33 mouse cellular contexts compared by ENCODE assay signal in the genomic region with DNA sequence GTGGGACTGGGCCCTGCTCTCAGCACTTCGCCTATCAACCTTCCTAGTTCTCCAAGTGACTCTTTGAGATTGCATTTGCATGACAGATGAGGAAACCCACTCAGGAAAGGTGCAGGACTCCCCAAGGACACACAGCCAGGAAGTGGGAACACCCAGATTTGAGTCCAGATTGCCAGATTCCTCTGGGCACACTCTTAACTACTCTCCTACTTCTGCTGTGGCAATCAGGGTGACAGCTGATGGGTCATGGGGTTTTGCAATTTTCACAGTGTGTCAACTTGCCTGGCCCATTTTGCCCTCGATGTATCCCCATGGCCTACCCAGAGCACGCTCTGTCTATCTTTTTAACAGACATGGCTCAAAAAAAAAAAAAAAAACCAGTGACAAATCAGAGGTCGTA. TPM values are rescaled to one million over a fixed set of nuclear protein-coding genes. Genes with fewer than 3 reads are reported as not detected.
DNase-seq lines count a peak whose midpoint lies in the region; ATAC-seq and TF ChIP-seq lines count a peak whose summit lies in the region.
"Had no signal": no experiment of that assay in that cellular context is flagged by ENCODE, and none has a peak within 500 bp of the region (broad histone marks: within the 10 kb centered on the region; RNA-seq: fewer than 3 reads in every experiment).

No protein-coding gene starts in this region.

- no peak for TF ChIP-seq CTCF in forebrain, postnatal 0 days (IDR thresholded peaks at IDR 0.05; ENCODE audit: low read depth)
- TF ChIP-seq CTCF in heart, postnatal 0 days (IDR thresholded peaks at IDR 0.05; ENCODE audit: low read depth), result no peak
- TF ChIP-seq CTCF in stomach, postnatal 0 days (IDR thresholded peaks at IDR 0.05; ENCODE audit: low read depth), result no peak

- no peaks in the 10 kb centered on the region for H3K9me3 ChIP-seq in forebrain, embryonic 10.5 days
- H3K9me3 ChIP-seq in forebrain, postnatal 0 days (ENCODE audit: low read length), result no peaks in the 10 kb centered on the region
- no peaks in the 10 kb centered on the region for H3K9me3 ChIP-seq in heart, postnatal 0 days (replicated peaks; ENCODE audit: control insufficient read depth, low read length)
- no peaks in the 10 kb centered on the region for H3K9me3 ChIP-seq in stomach, postnatal 0 days (ENCODE audit: control insufficient read depth, low read length)
- H3K9me3 ChIP-seq: hindbrain, embryonic 13.5 days had no signal

- DNase-seq in forebrain, embryonic 10.5 days (ENCODE audit: extremely low spot score, low spot score), result no peak
- no peak for DNase-seq in forebrain, postnatal 0 days
- no peak for DNase-seq in heart, postnatal 0 days (ENCODE audit: low spot score)
- DNase-seq in heart, adult 9 months (ENCODE audit: low spot score in 2 of 2), result no peak
- peak; percentile 43 for DNase-seq in ES-CJ7 (ENCODE audit: low read depth, low spot score)
- DNase-seq in gonadal fat pad, adult 2 months (ENCODE audit: low read depth), result peak; percentile 51
- no peak for DNase-seq in spleen, postnatal 10 days (ENCODE audit: low spot score in 2 of 2)
- no peak for DNase-seq in stomach, postnatal 0 days (ENCODE audit: low spot score)
- DNase-seq: adrenal gland, postnatal 25 days; cerebellum, adult 18-20 months; heart, postnatal 4 days; kidney, adult 9 months; kidney, postnatal 10 days; liver; lung, postnatal 4 days; midbrain, embryonic 14.5 days; right cerebral cortex, adult 18-20 months; spleen, adult 18-20 months; thymus, adult 2 months; thymus, postnatal 36 days had no signal

- peaks cover 37% of the 10 kb centered on the region for H3K4me1 ChIP-seq in forebrain, embryonic 10.5 days
- no peaks in the 10 kb centered on the region for H3K4me1 ChIP-seq in forebrain, postnatal 0 days (ENCODE audit: insufficient read depth)
- H3K4me1 ChIP-seq in heart, postnatal 0 days (ENCODE audit: control insufficient read depth, insufficient read depth), result peaks cover 24% of the 10 kb centered on the region
- H3K4me1 ChIP-seq in stomach, postnatal 0 days (replicated peaks; ENCODE audit: control insufficient read depth, insufficient read depth), result no peaks in the 10 kb centered on the region

- H3K27ac ChIP-seq in forebrain, embryonic 10.5 days, result peak overlapping the region; percentile 83; the same call in 1 of the 2 replicates
- no peak overlapping the region for H3K27ac ChIP-seq in forebrain, postnatal 0 days (ENCODE audit: low read depth, low read length)
- H3K27ac ChIP-seq in heart, postnatal 0 days (ENCODE audit: low read depth), result peak overlapping the region; percentile 41
- no peak overlapping the region for H3K27ac ChIP-seq in stomach, postnatal 0 days (replicated peaks)
- H3K27ac ChIP-seq: hindbrain, embryonic 13.5 days had no signal

- no peaks in the 10 kb centered on the region for H3K36me3 ChIP-seq in forebrain, embryonic 10.5 days (replicated peaks)
- no peaks in the 10 kb centered on the region for H3K36me3 ChIP-seq in forebrain, postnatal 0 days (ENCODE audit: insufficient read depth)
- peaks cover 68% of the 10 kb centered on the region for H3K36me3 ChIP-seq in heart, postnatal 0 days (replicated peaks; ENCODE audit: control insufficient read depth, insufficient read depth, low read length)
- H3K36me3 ChIP-seq in stomach, postnatal 0 days (ENCODE audit: control insufficient read depth, insufficient read depth, low read length), result no peaks in the 10 kb centered on the region
- H3K36me3 ChIP-seq: hindbrain, embryonic 13.5 days had no signal

- ATAC-seq in forebrain, postnatal 0 days, result no peak
- ATAC-seq in heart, postnatal 0 days (ENCODE audit: insufficient read depth, low read depth), result no peak
- no peak for ATAC-seq in stomach, postnatal 0 days (ENCODE audit: low FRiP score, low TSS enrichment)
- ATAC-seq: activated CD4-positive, CD25-positive, alpha-beta regulatory T cell, adult 4 months; CD4-positive, CD25-positive, alpha-beta regulatory T cell, adult 4 months; forebrain, embryonic 14.5 days; intestine, embryonic 16.5 days; lung, postnatal 0 days had no signal

- TF ChIP-seq EP300 in heart, postnatal 0 days (IDR thresholded peaks at IDR 0.05; ENCODE audit: low read depth), result no peak
- TF ChIP-seq EP300 in stomach, postnatal 0 days (optimal IDR thresholded peaks at IDR 0.05), result no peak

- 60% methylated on average over 4 of the region's 4 CpGs for WGBS in forebrain, embryonic 10.5 days
- WGBS in forebrain, postnatal 0 days, result 88% methylated on average over 4 of the region's 4 CpGs
- WGBS in heart, postnatal 0 days, result 79% methylated on average over 4 of the region's 4 CpGs
- WGBS in stomach, postnatal 0 days, result 75% methylated on average over 4 of the region's 4 CpGs

- no peak overlapping the region for H3K4me3 ChIP-seq in forebrain, embryonic 10.5 days
- no peak overlapping the region for H3K4me3 ChIP-seq in forebrain, postnatal 0 days (ENCODE audit: low read depth, low read length)
- H3K4me3 ChIP-seq in heart, postnatal 0 days (ENCODE audit: low read depth, low read length), result no peak overlapping the region
- no peak overlapping the region for H3K4me3 ChIP-seq in stomach, postnatal 0 days (ENCODE audit: low read depth, low read length)
- H3K4me3 ChIP-seq: hindbrain, embryonic 13.5 days had no signal

- no peak overlapping the region for H3K4me2 ChIP-seq in forebrain, postnatal 0 days (ENCODE audit: low read depth)
- H3K4me2 ChIP-seq in heart, postnatal 0 days (ENCODE audit: low read depth, low read length), result no peak overlapping the region
- no peak overlapping the region for H3K4me2 ChIP-seq in stomach, postnatal 0 days (replicated peaks; ENCODE audit: low read depth)
- H3K4me2 ChIP-seq: hindbrain, embryonic 13.5 days had no signal

- H3K9ac ChIP-seq in forebrain, postnatal 0 days, result no peak overlapping the region
- no peak overlapping the region for H3K9ac ChIP-seq in heart, postnatal 0 days (replicated peaks; ENCODE audit: low read depth, low read length)
- H3K9ac ChIP-seq in stomach, postnatal 0 days (ENCODE audit: low read length), result no peak overlapping the region
- H3K9ac ChIP-seq: hindbrain, embryonic 13.5 days had no signal

- H3K27me3 ChIP-seq in forebrain, embryonic 10.5 days (ENCODE audit: poor library complexity, severe bottlenecking), result peaks cover 42% of the 10 kb centered on the region
- 0 out of 2 replicates have a peak, but pooled peaks cover 4% of the 10 kb centered on the region for H3K27me3 ChIP-seq in forebrain, postnatal 0 days (ENCODE audit: insufficient read depth, low read length)
- H3K27me3 ChIP-seq in heart, postnatal 0 days (ENCODE audit: control insufficient read depth, insufficient read depth, low read length), result no peaks in the 10 kb centered on the region
- 0 out of 2 replicates have a peak, but pooled peaks cover 2% of the 10 kb centered on the region for H3K27me3 ChIP-seq in stomach, postnatal 0 days (ENCODE audit: control insufficient read depth, insufficient read depth, low read length)

RNA-seq across cellular contexts. Expression of gene Fam181a, which starts 15.8 kb away (rescaled TPM):
- 24.0 and 27.7 TPM in 2 replicates for polyA plus RNA-seq in forebrain, embryonic 10.5 days (2016; fragmentation: Nextera tagmentation; extraction: Ambion mirVana)
- total RNA-seq in forebrain, postnatal 0 days (2014; rRNA removed), result 10.0 and 10.7 TPM in 2 replicates
- 6.9 and 9.1 TPM in 2 replicates for polyA plus RNA-seq in forebrain, postnatal 0 days (2015; fragmentation: Nextera tagmentation; extraction: Ambion mirVana)
- total RNA-seq in heart, postnatal 0 days (2014; rRNA removed; ENCODE audit: low replicate concordance), result not detected in 2 replicates
- polyA plus RNA-seq in heart, postnatal 0 days (2015; fragmentation: Nextera tagmentation; extraction: Ambion mirVana), result not detected in 2 replicates
- 0.14 TPM in 2 replicates for polyA plus RNA-seq in gonadal fat pad, adult 2 months (2012; rRNA removed)
- polyA plus RNA-seq in stomach, postnatal 0 days (2015; fragmentation: Nextera tagmentation; extraction: Ambion mirVana), result not detected in 2 replicates
- total RNA-seq: adrenal gland, postnatal 25 days; gastrocnemius, adult 18-20 months; gastrocnemius, postnatal 4 days; heart, postnatal 4 days; megakaryocyte-erythroid progenitor cell, adult 5-6 weeks; neutrophil, adult 5-6 weeks had no signal
- polyA plus RNA-seq: activated CD4-positive, CD25-positive, alpha-beta regulatory T cell, adult 4 months; CD4-positive, CD25-positive, alpha-beta regulatory T cell, adult 4 months; embryonic facial prominence, embryonic 14.5 days; intestine, embryonic 16.5 days; large intestine, adult 2 months; limb, embryonic 11.5 days; thymus, adult 2 months had no signal

RNA-seq across cellular contexts. Expression of gene Asb2, which starts 29.2 kb away (rescaled TPM):
- polyA plus RNA-seq in forebrain, embryonic 10.5 days (2016; fragmentation: Nextera tagmentation; extraction: Ambion mirVana), result 0.43 and 0.57 TPM in 2 replicates
- 1.6 and 2.1 TPM in 2 replicates for total RNA-seq in forebrain, postnatal 0 days (2014; rRNA removed)
- polyA plus RNA-seq in forebrain, postnatal 0 days (2015; fragmentation: Nextera tagmentation; extraction: Ambion mirVana), result 1.5 and 1.6 TPM in 2 replicates
- 572 and 632 TPM in 2 replicates for total RNA-seq in heart, postnatal 0 days (2014; rRNA removed; ENCODE audit: low replicate concordance)
- polyA plus RNA-seq in heart, postnatal 0 days (2015; fragmentation: Nextera tagmentation; extraction: Ambion mirVana), result 289 and 380 TPM in 2 replicates
- 15.0 and 21.0 TPM in 2 replicates for polyA plus RNA-seq in gonadal fat pad, adult 2 months (2012; rRNA removed)
- 17.4 and 20.2 TPM in 2 replicates for polyA plus RNA-seq in stomach, postnatal 0 days (2015; fragmentation: Nextera tagmentation; extraction: Ambion mirVana)
- total RNA-seq: neutrophil, adult 5-6 weeks had no signal

Comparison
In these comparisons a context has a peak if more than half of its experiments do, and no peak if none do; other contexts are left out.
1. H3K27ac ChIP-seq: peak in forebrain, embryonic 10.5 days (single experiment) and heart, postnatal 0 days (single experiment); none in forebrain, postnatal 0 days (single experiment) and stomach, postnatal 0 days (single experiment).
2. DNase-seq: peak in ES-CJ7 (single experiment) and gonadal fat pad, adult 2 months (single experiment); none in forebrain, embryonic 10.5 days (single experiment), forebrain, postnatal 0 days (single experiment), heart, postnatal 0 days (single experiment), heart, adult 9 months (0 of 2), spleen, postnatal 10 days (0 of 2) and stomach, postnatal 0 days (single experiment).
3. RNA of gene Asb2, which starts 29.2 kb away (polyA plus RNA-seq): 289 to 380 TPM in heart, postnatal 0 days; 17.4 to 20.2 TPM in stomach, postnatal 0 days, 15.0 to 21.0 TPM in gonadal fat pad, adult 2 months, 1.5 to 1.6 TPM in forebrain, postnatal 0 days and 0.43 to 0.57 TPM in forebrain, embryonic 10.5 days; every median in the first group is over 10 times any median in the second.